Mouse (Mus musculus): ENCODE measurements around the gene Col9a3. TPM values are rescaled to one million over a fixed set of nuclear protein-coding genes. Genes with fewer than 3 reads are reported as not detected.
A peak's percentile ranks its signal among the peaks of the same experiment; 100 is the strongest.

The Col9a3 gene
- polyA plus RNA-seq (2015; fragmentation: Nextera tagmentation; extraction: Ambion mirVana): 4.0 and 5.1 TPM in 2 replicates

DNA sequence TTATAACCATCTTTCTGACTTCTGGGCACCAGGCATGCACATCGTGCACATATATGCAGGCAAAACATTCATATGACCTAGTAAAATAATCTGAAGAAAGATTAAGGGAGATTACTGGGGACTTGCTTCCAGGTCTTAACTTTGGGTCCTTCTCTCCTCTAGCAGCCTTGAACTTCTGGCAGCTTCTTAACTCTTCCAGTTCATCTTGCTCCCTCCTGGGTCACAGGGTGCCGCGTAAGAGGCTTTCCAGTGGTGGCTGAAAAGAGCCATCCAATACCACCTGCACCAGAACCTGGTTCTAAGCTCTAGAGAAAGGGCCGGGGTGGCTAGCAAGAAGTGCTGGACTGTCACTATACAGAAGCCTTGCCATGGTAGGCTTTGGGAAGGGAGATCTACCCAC, at the start of gene Col9a3:
TSS of gene Col9a3 (plus strand) at position 301 of the 400 bp plus-strand sequence.
- 44% methylated on average over 4 of the region's 4 CpGs for WGBS
- H3K9me3 ChIP-seq (replicated peaks; ENCODE audit: low read length): no peaks in the 10 kb centered on the region
- H3K9ac ChIP-seq (ENCODE audit: low read depth, low read length): peak within 1 kb of the TSS; percentile 28; the same call in 1 of the 2 replicates
- no peak for ATAC-seq (replicated peaks; ENCODE audit: low FRiP score, low read depth)
- no peak for TF ChIP-seq CTCF (IDR thresholded peaks at IDR 0.05; ENCODE audit: low read depth)
- 0 out of 2 replicates have a peak within 1 kb of the TSS, but pooled peaks have one; percentile 4 for H3K4me3 ChIP-seq (replicated peaks; ENCODE audit: low read depth, low read length)
- no peaks in the 10 kb centered on the region for H3K4me1 ChIP-seq (replicated peaks; ENCODE audit: insufficient read depth, low read length)
- H3K4me2 ChIP-seq (ENCODE audit: low read length): peak within 1 kb of the TSS; percentile 43
- H3K27me3 ChIP-seq (ENCODE audit: insufficient read depth, low read length): no peaks in the 10 kb centered on the region
- DNase-seq (ENCODE audit: low spot score): no peak
- peaks cover 25% of the 10 kb centered on the region for H3K36me3 ChIP-seq (ENCODE audit: insufficient read depth, low read length)
- no peak within 1 kb of the TSS for H3K27ac ChIP-seq

DNA sequence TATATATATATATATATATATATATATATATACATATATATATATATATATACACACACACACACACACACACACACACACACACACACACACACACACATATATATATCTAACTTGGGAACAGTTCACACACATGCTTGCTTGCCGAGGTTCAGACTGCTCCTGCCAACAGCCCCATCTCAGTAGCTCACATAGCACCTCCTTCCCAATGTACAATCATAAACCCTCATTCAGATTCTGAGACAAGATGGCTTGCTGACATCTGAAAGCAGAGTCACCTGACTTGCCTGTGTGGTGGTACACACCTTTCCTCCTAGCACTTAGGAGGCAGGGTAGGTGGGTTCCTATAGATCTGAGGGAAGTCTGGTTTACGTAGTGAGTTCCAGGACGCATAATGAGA, 45.2 kb upstream of the Col9a3 start:
- Histone ChIP-seq H3K27ac (no peak overlapping the region), H3K9ac (ENCODE audit: low read depth, low read length) (no peak overlapping the region), H3K9me3 (replicated peaks; ENCODE audit: low read length) (no peaks in the 10 kb centered on the region), H3K36me3 (ENCODE audit: insufficient read depth, low read length) (no peaks in the 10 kb centered on the region), H3K4me1 (replicated peaks; ENCODE audit: insufficient read depth, low read length) (no peaks in the 10 kb centered on the region), H3K4me3 (replicated peaks; ENCODE audit: low read depth, low read length) (no peak overlapping the region), H3K4me2 (ENCODE audit: low read length) (no peak overlapping the region), H3K27me3 (ENCODE audit: insufficient read depth, low read length) (no peaks in the 10 kb centered on the region)
- ATAC-seq (replicated peaks; ENCODE audit: low FRiP score, low read depth) (no peak), DNase-seq (ENCODE audit: low spot score) (no peak)
- TF ChIP-seq CTCF (IDR thresholded peaks at IDR 0.05; ENCODE audit: low read depth): no peak
- WGBS: 79% methylated on average over 3 of the region's 3 CpGs

DNA sequence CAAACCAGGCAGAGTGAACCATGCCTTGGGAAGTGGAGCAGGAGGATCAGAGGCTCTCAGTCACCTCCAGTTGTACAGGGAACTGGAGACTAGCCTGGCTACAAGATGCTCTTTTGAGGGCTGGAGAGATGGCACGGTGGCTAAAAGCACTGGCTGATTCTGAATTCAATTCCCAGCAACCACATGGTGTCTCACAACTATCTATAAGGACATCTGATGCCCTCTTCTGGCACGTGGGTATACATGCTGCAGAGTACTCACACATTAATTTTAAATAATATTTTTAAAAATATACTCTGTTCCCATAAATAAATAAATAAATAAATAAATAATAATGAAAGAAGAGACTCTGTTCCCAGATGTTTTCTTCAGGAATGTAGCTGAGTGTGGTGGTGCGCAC, 42.4 kb upstream of the Col9a3 start:
- ATAC-seq (replicated peaks; ENCODE audit: low FRiP score, low read depth) (no peak), DNase-seq (ENCODE audit: low spot score) (no peak)
- H3K4me1 ChIP-seq (replicated peaks; ENCODE audit: insufficient read depth, low read length): no peaks in the 10 kb centered on the region
- H3K27ac ChIP-seq: no peak overlapping the region
- H3K4me3 ChIP-seq (replicated peaks; ENCODE audit: low read depth, low read length): no peak overlapping the region
- no peaks in the 10 kb centered on the region for H3K9me3 ChIP-seq (replicated peaks; ENCODE audit: low read length)
- H3K9ac ChIP-seq (ENCODE audit: low read depth, low read length): no peak overlapping the region
- no peaks in the 10 kb centered on the region for H3K36me3 ChIP-seq (ENCODE audit: insufficient read depth, low read length)
- 55% methylated on average over 3 of the region's 3 CpGs for WGBS
- peak; percentile 44; the same call in 1 of the 2 replicates for TF ChIP-seq CTCF (IDR thresholded peaks at IDR 0.05; ENCODE audit: low read depth)
- H3K4me2 ChIP-seq (ENCODE audit: low read length): no peak overlapping the region
- H3K27me3 ChIP-seq (ENCODE audit: insufficient read depth, low read length): no peaks in the 10 kb centered on the region

GRCm38 (mm10) chr2:180556470-180556869, 41.1 kb upstream of the Col9a3 start:
- H3K36me3 ChIP-seq (ENCODE audit: insufficient read depth, low read length): no peaks in the 10 kb centered on the region
- TF ChIP-seq CTCF (IDR thresholded peaks at IDR 0.05; ENCODE audit: low read depth): no peak
- no peaks in the 10 kb centered on the region for H3K4me1 ChIP-seq (replicated peaks; ENCODE audit: insufficient read depth, low read length)
- H3K27me3 ChIP-seq (ENCODE audit: insufficient read depth, low read length): no peaks in the 10 kb centered on the region
- H3K9ac ChIP-seq (ENCODE audit: low read depth, low read length): no peak overlapping the region
- H3K9me3 ChIP-seq (replicated peaks; ENCODE audit: low read length): no peaks in the 10 kb centered on the region
- H3K27ac ChIP-seq: no peak overlapping the region
- no peak overlapping the region for H3K4me3 ChIP-seq (replicated peaks; ENCODE audit: low read depth, low read length)
- ATAC-seq (replicated peaks; ENCODE audit: low FRiP score, low read depth) (no peak), DNase-seq (ENCODE audit: low spot score) (no peak)
- 58% methylated on average over 3 of the region's 3 CpGs for WGBS
- no peak overlapping the region for H3K4me2 ChIP-seq (ENCODE audit: low read length)

GRCm38 (mm10) chr2:180560245-180560644, 37.3 kb upstream of the Col9a3 start:
- Histone ChIP-seq H3K4me3 (replicated peaks; ENCODE audit: low read depth, low read length) (no peak overlapping the region), H3K4me1 (replicated peaks; ENCODE audit: insufficient read depth, low read length) (no peaks in the 10 kb centered on the region), H3K36me3 (ENCODE audit: insufficient read depth, low read length) (no peaks in the 10 kb centered on the region), H3K27ac (no peak overlapping the region), H3K9me3 (replicated peaks; ENCODE audit: low read length) (no peaks in the 10 kb centered on the region), H3K4me2 (ENCODE audit: low read length) (no peak overlapping the region), H3K27me3 (ENCODE audit: insufficient read depth, low read length) (no peaks in the 10 kb centered on the region), H3K9ac (ENCODE audit: low read depth, low read length) (no peak overlapping the region)
- no peak for DNase-seq (ENCODE audit: low spot score)
- no peak for ATAC-seq (replicated peaks; ENCODE audit: low FRiP score, low read depth)
- 58% methylated on average over 5 of the region's 5 CpGs for WGBS
- TF ChIP-seq CTCF (IDR thresholded peaks at IDR 0.05; ENCODE audit: low read depth): peak; percentile 63

- no peaks in the 10 kb centered on the region for H3K27me3 ChIP-seq (ENCODE audit: insufficient read depth, low read length)
- H3K9ac ChIP-seq (ENCODE audit: low read depth, low read length): no peak overlapping the region
- TF ChIP-seq CTCF (IDR thresholded peaks at IDR 0.05; ENCODE audit: low read depth): peak; percentile 55; the same call in 1 of the 2 replicates
- no peaks in the 10 kb centered on the region for H3K36me3 ChIP-seq (ENCODE audit: insufficient read depth, low read length)
- no peak overlapping the region for H3K27ac ChIP-seq
- H3K4me2 ChIP-seq (ENCODE audit: low read length): no peak overlapping the region
- ATAC-seq (replicated peaks; ENCODE audit: low FRiP score, low read depth): no peak
- H3K9me3 ChIP-seq (replicated peaks; ENCODE audit: low read length): no peaks in the 10 kb centered on the region
- peak; percentile 73 for DNase-seq (ENCODE audit: low spot score)
- no peak overlapping the region for H3K4me3 ChIP-seq (replicated peaks; ENCODE audit: low read depth, low read length)
- H3K4me1 ChIP-seq (replicated peaks; ENCODE audit: insufficient read depth, low read length): no peaks in the 10 kb centered on the region
- WGBS: 32% methylated on average over 5 of the region's 5 CpGs
Measured at GRCm38 (mm10) chr2:180562146-180562545, 35.4 kb upstream of the Col9a3 start.

- Histone ChIP-seq H3K9me3 (replicated peaks; ENCODE audit: low read length) (no peaks in the 10 kb centered on the region), H3K4me1 (replicated peaks; ENCODE audit: insufficient read depth, low read length) (no peaks in the 10 kb centered on the region), H3K4me3 (replicated peaks; ENCODE audit: low read depth, low read length) (no peak overlapping the region), H3K4me2 (ENCODE audit: low read length) (no peak overlapping the region), H3K27ac (no peak overlapping the region), H3K36me3 (ENCODE audit: insufficient read depth, low read length) (no peaks in the 10 kb centered on the region), H3K9ac (ENCODE audit: low read depth, low read length) (no peak overlapping the region), H3K27me3 (ENCODE audit: insufficient read depth, low read length) (no peaks in the 10 kb centered on the region)
- TF ChIP-seq CTCF (IDR thresholded peaks at IDR 0.05; ENCODE audit: low read depth): no peak
- no peak for DNase-seq (ENCODE audit: low spot score)
- ATAC-seq (replicated peaks; ENCODE audit: low FRiP score, low read depth): no peak
- 46% methylated on average over 6 of the region's 6 CpGs for WGBS
Measured at GRCm38 (mm10) chr2:180563296-180563695, 34.3 kb upstream of the Col9a3 start.

Data from kidney, postnatal 0 days (tissue).